Mouse (Mus musculus): ENCODE results near the gene Hip1. TPM values are rescaled to one million over a fixed set of nuclear protein-coding genes. Genes with fewer than 3 reads are reported as not detected.
A peak's percentile ranks its signal among the peaks of the same experiment; 100 is the strongest.

Gene Hip1
- total and polyA plus RNA-seq, 2 experiments from 2014 or later = 24.9 to 126 TPM

DNA sequence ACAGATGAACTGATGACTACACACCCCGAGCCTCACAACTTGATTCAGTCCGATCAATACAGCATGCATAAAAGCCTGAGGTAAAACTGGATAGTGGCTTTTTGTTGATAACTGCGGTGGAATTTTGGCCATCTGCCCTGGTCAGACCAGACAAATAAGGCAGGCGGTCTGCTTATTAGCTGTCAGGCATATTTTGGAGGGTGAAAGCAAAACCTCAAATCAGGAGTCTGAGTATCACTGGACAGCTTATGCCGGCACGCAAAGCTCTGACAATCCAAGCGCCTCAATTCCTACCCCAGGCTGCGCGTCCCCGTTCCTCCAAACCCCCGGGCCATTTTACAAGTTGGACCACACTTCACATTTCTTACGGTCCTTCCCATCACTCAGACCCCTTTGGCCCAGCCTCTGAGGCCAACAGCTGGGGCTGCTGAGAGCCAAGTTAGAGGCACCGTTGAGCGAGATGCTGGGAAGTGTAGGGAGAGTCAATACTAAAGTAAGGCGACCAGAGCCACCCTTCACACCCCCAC is 825 bp downstream of the Hip1 start:
- ATAC-seq (ENCODE audit: low FRiP score) = no peak
- DNase-seq (ENCODE audit: low spot score) = no peak
- Histone ChIP-seq H3K36me3 (ENCODE audit: insufficient read depth, low read length) (no peaks in the 10 kb centered on the region), H3K4me2 (ENCODE audit: low read depth, low read length, poor library complexity, severe bottlenecking) (peak overlapping the region; percentile 97), H3K4me3 (ENCODE audit: low read depth, low read length) (peak overlapping the region; percentile 81), H3K9ac (replicated peaks; ENCODE audit: low read length, poor library complexity, severe bottlenecking) (peak overlapping the region; percentile 69), H3K4me1 (ENCODE audit: insufficient read depth, low read length) (no peaks in the 10 kb centered on the region), H3K9me3 (ENCODE audit: low read length) (no peaks in the 10 kb centered on the region), H3K27ac (ENCODE audit: low read depth, low read length) (no peak overlapping the region), H3K27me3 (ENCODE audit: insufficient read depth, low read length) (no peaks in the 10 kb centered on the region)
- 2% methylated on average over 15 of the region's 15 CpGs for whole genome bisulfite sequencing
- TF ChIP-seq CTCF (IDR thresholded peaks at IDR 0.05) = no peak

DNA sequence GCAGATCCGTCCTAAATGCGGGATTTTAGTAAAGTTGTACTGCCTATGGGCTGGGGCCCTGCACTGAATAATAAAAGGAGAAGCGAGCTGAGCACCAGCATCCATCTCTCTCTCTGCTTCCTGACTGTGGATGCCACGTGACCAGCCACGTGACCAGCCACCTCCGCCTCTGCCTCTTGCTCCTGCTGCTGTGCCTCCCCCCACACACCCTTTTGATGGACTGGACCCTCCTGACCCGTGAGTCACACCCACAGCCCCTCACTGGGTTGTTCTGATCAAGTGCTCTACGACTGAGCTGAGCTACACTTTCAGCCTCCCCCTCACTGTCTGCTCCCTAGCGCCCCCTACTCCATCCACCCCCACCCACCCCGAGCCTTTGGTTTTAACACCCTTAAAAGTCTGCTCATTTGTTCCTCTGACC is 7.1 kb downstream of the Hip1 start:
- no peak for TF ChIP-seq CTCF (IDR thresholded peaks at IDR 0.05)
- 77% methylated on average over 10 of the region's 10 CpGs for WGBS

DNA sequence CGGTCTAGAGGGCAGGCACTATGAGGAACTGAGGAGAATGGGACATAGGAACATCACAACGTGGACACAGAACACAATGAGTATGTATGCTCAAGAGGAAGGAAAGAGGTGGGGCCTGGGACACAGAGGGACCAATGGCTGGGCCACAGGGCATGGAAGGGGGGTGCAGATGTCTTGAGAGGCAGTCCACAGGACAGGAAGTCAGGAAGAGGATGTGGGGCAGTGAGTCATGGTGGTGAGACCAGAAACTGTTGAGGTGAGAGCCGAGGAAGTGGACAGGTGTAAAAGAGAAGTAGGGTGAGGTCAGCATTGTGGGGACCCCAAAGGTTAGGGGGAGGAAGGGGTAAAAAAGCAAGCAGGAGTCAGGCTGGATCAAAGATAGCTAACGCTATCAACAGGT is 7.6 kb downstream of the Hip1 start:
- DNase-seq (ENCODE audit: low spot score) (no peak), ATAC-seq (ENCODE audit: low FRiP score) (no peak)
- no peaks in the 10 kb centered on the region for H3K4me1 ChIP-seq (ENCODE audit: insufficient read depth, low read length)
- H3K27ac ChIP-seq (ENCODE audit: low read depth, low read length) = no peak overlapping the region
- H3K4me3 ChIP-seq (ENCODE audit: low read depth, low read length) = no peak overlapping the region
- H3K36me3 ChIP-seq (ENCODE audit: insufficient read depth, low read length) = no peaks in the 10 kb centered on the region
- 72% methylated on average over 4 of the region's 4 CpGs for WGBS
- no peaks in the 10 kb centered on the region for H3K9me3 ChIP-seq (ENCODE audit: low read length)
- no peak overlapping the region for H3K4me2 ChIP-seq (ENCODE audit: low read depth, low read length, poor library complexity, severe bottlenecking)
- H3K9ac ChIP-seq (replicated peaks; ENCODE audit: low read length, poor library complexity, severe bottlenecking) = no peak overlapping the region
- no peak for TF ChIP-seq CTCF (IDR thresholded peaks at IDR 0.05)
- H3K27me3 ChIP-seq (ENCODE audit: insufficient read depth, low read length) = no peaks in the 10 kb centered on the region

More for the DNA sequence above, 7.1 kb downstream of the Hip1 start:
- DNase-seq (ENCODE audit: low spot score) = no peak
- Histone ChIP-seq H3K27me3 (ENCODE audit: insufficient read depth, low read length) (no peaks in the 10 kb centered on the region), H3K36me3 (ENCODE audit: insufficient read depth, low read length) (no peaks in the 10 kb centered on the region), H3K4me1 (ENCODE audit: insufficient read depth, low read length) (no peaks in the 10 kb centered on the region), H3K4me3 (ENCODE audit: low read depth, low read length) (no peak overlapping the region), H3K4me2 (ENCODE audit: low read depth, low read length, poor library complexity, severe bottlenecking) (no peak overlapping the region), H3K27ac (ENCODE audit: low read depth, low read length) (no peak overlapping the region), H3K9me3 (ENCODE audit: low read length) (no peaks in the 10 kb centered on the region), H3K9ac (replicated peaks; ENCODE audit: low read length, poor library complexity, severe bottlenecking) (no peak overlapping the region)
- ATAC-seq (ENCODE audit: low FRiP score) = no peak

DNA sequence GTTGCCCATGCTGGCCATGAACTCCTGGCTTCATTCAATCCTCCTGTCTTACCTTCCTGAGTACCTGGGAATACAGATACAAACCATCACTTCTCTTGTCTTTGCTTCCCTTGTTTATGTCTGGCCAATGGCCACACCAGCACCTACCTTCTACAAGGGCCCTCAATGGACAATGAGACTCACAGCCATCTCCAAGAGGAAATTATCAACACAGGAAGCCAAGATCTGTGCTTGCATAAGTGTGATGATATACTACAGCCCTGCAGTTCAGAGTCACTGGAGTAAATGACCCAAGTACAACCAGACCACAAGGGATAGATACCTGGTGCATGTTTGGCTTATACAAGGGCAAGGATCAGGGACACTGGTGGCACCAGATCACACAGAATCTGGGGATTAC is 9.1 kb downstream of the Hip1 start:
- DNase-seq (ENCODE audit: low spot score) (no peak), ATAC-seq (ENCODE audit: low FRiP score) (no peak)
- Histone ChIP-seq H3K27ac (ENCODE audit: low read depth, low read length) (no peak overlapping the region), H3K9ac (replicated peaks; ENCODE audit: low read length, poor library complexity, severe bottlenecking) (no peak overlapping the region), H3K36me3 (ENCODE audit: insufficient read depth, low read length) (no peaks in the 10 kb centered on the region), H3K4me1 (ENCODE audit: insufficient read depth, low read length) (no peaks in the 10 kb centered on the region), H3K4me3 (ENCODE audit: low read depth, low read length) (no peak overlapping the region), H3K9me3 (ENCODE audit: low read length) (no peaks in the 10 kb centered on the region), H3K27me3 (ENCODE audit: insufficient read depth, low read length) (no peaks in the 10 kb centered on the region), H3K4me2 (ENCODE audit: low read depth, low read length, poor library complexity, severe bottlenecking) (no peak overlapping the region)
- TF ChIP-seq CTCF (IDR thresholded peaks at IDR 0.05) = no peak

DNA sequence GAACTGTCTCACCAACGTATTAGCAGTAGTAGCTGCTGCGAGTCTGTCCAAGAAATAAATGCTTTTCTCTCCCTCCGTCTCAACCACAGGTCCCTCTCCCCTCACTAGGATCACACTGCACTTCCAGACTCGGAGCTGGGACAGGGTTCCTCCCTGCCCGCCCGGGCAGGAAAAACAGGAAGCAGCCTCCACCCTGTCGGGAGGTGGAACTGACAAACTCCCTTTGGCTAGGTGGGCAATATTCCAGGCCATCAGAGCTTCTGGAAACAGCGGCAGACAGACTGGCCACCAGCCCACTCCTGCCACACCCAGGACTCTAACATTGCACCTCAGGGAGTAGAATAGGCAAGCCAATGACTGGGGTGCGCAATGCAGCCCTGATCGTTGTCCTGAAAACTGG is 11.5 kb downstream of the Hip1 start:
- no peak overlapping the region for H3K27ac ChIP-seq (ENCODE audit: low read depth, low read length)
- no peaks in the 10 kb centered on the region for H3K9me3 ChIP-seq (ENCODE audit: low read length)
- no peak for DNase-seq (ENCODE audit: low spot score)
- ATAC-seq (ENCODE audit: low FRiP score) = no peak
- no peak overlapping the region for H3K9ac ChIP-seq (replicated peaks; ENCODE audit: low read length, poor library complexity, severe bottlenecking)
- no peak for TF ChIP-seq CTCF (IDR thresholded peaks at IDR 0.05)
- H3K4me1 ChIP-seq (ENCODE audit: insufficient read depth, low read length) = no peaks in the 10 kb centered on the region
- WGBS = 82% methylated on average over 10 of the region's 10 CpGs
- H3K4me2 ChIP-seq (ENCODE audit: low read depth, low read length, poor library complexity, severe bottlenecking) = no peak overlapping the region
- no peaks in the 10 kb centered on the region for H3K36me3 ChIP-seq (ENCODE audit: insufficient read depth, low read length)
- H3K27me3 ChIP-seq (ENCODE audit: insufficient read depth, low read length) = no peaks in the 10 kb centered on the region
- no peak overlapping the region for H3K4me3 ChIP-seq (ENCODE audit: low read depth, low read length)

DNA sequence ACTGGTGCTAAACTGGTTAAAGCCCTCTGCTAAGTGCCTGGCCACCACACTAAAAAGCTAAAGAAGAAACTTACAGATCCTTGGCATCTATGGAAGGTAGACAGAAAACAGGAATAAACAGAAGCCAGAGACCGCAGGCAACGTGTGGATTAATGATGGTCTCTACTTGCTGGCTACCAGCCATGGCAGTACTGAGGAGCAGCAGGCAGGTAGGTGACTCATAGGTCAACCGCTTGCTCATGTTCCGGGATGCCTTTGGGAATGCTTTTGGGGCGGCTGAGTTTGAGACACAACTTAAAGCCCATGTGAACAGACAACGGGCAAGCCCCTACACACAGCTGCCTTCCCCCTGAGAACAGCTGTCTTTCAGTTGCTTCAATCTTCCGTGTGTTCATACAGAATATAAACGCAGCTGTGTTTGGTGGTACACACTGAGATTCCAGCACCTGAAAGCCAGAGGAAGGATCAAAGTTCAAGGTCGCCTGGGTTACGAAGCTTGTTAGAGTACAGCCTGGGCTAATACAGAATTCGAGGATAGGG is 13.5 kb downstream of the Hip1 start:
- Histone ChIP-seq H3K9ac (replicated peaks; ENCODE audit: low read length, poor library complexity, severe bottlenecking) (no peak overlapping the region), H3K4me2 (ENCODE audit: low read depth, low read length, poor library complexity, severe bottlenecking) (no peak overlapping the region), H3K27me3 (ENCODE audit: insufficient read depth, low read length) (no peaks in the 10 kb centered on the region), H3K4me1 (ENCODE audit: insufficient read depth, low read length) (no peaks in the 10 kb centered on the region), H3K4me3 (ENCODE audit: low read depth, low read length) (no peak overlapping the region), H3K9me3 (ENCODE audit: low read length) (no peaks in the 10 kb centered on the region), H3K36me3 (ENCODE audit: insufficient read depth, low read length) (no peaks in the 10 kb centered on the region), H3K27ac (ENCODE audit: low read depth, low read length) (no peak overlapping the region)
- no peak for DNase-seq (ENCODE audit: low spot score)
- ATAC-seq (ENCODE audit: low FRiP score) = no peak
- WGBS = 89% methylated on average over 11 of the region's 11 CpGs
- TF ChIP-seq CTCF (IDR thresholded peaks at IDR 0.05) = no peak

All from midbrain, postnatal 0 days (tissue).